22 mouse cellular contexts compared by ENCODE assay signal in the genomic region with DNA sequence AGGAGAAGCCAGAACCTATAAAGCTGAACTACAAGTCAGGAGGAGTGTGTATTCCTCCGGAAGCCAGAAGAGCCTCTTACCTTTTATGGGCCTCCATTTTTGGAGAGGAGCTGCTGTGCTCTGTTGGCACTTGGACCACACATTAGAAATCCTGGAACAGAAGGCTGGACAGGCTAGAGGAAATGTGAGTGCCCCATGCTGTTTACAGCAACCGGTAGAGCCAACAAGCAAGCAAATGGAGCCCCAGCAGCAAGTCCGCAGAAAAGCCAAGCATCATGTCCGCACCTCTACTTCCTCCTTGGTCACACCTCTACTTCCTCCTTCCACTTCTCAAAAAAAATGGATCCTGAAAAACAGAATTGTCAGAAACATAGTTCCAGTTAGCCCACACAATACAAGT.
DNase-seq lines count a peak whose midpoint lies in the region; ATAC-seq lines count a peak whose summit lies in the region.
"Had no signal": no experiment of that assay in that cellular context is flagged by ENCODE, and none has a peak within 500 bp of the region (broad histone marks: within the 10 kb centered on the region; RNA-seq: fewer than 3 reads in every experiment).

No protein-coding gene starts in this region.

- DNase-seq in cerebellum, adult 11 months, result peak; percentile 43
- DNase-seq in cerebellum, adult 8-10 months, result peak; percentile 44
- peak; percentile 76 to 85 for DNase-seq in cerebellum, postnatal 14 days
- no peak for DNase-seq in adrenal gland, postnatal 10 days
- DNase-seq: adrenal gland, postnatal 25 days; embryo, embryonic 11 days; gastrocnemius, postnatal 14 days; heart, adult 18-20 months; heart, postnatal 10 days; kidney, adult 8-10 months had no signal

- peaks cover 29% of the 10 kb centered on the region for H3K4me1 ChIP-seq in forebrain, embryonic 12.5 days
- H3K4me1 ChIP-seq in forebrain, embryonic 15.5 days, result peaks cover 23% of the 10 kb centered on the region
- H3K4me1 ChIP-seq in intestine, embryonic 16.5 days (ENCODE audit: control insufficient read depth, insufficient read depth, low read length), result no peaks in the 10 kb centered on the region
- H3K4me1 ChIP-seq: embryonic facial prominence, embryonic 15.5 days; intestine, embryonic 15.5 days had no signal

- WGBS in forebrain, embryonic 12.5 days, result 92% methylated on average over 4 of the region's 4 CpGs
- WGBS in forebrain, embryonic 15.5 days, result 82% methylated on average over 4 of the region's 4 CpGs
- WGBS in intestine, embryonic 16.5 days, result 84% methylated on average over 4 of the region's 4 CpGs

- H3K27me3 ChIP-seq in forebrain, embryonic 12.5 days, result 0 out of 2 replicates have a peak, but pooled peaks cover 2% of the 10 kb centered on the region
- no peaks in the 10 kb centered on the region for H3K27me3 ChIP-seq in forebrain, embryonic 15.5 days
- no peaks in the 10 kb centered on the region for H3K27me3 ChIP-seq in intestine, embryonic 16.5 days (replicated peaks; ENCODE audit: control insufficient read depth, insufficient read depth, low read length)
- H3K27me3 ChIP-seq: embryonic facial prominence, embryonic 15.5 days; intestine, embryonic 15.5 days had no signal

- H3K36me3 ChIP-seq in forebrain, embryonic 12.5 days (replicated peaks), result no peaks in the 10 kb centered on the region
- no peaks in the 10 kb centered on the region for H3K36me3 ChIP-seq in forebrain, embryonic 15.5 days
- no peaks in the 10 kb centered on the region for H3K36me3 ChIP-seq in intestine, embryonic 16.5 days (ENCODE audit: control insufficient read depth, insufficient read depth, low read length)
- H3K36me3 ChIP-seq: embryonic facial prominence, embryonic 15.5 days; forebrain, embryonic 10.5 days; heart, embryonic 10.5 days; intestine, embryonic 15.5 days had no signal

- no peak overlapping the region for H3K4me2 ChIP-seq in forebrain, embryonic 12.5 days
- H3K4me2 ChIP-seq in forebrain, embryonic 15.5 days (replicated peaks), result no peak overlapping the region
- H3K4me2 ChIP-seq in intestine, embryonic 16.5 days (ENCODE audit: low read depth, low read length), result no peak overlapping the region
- H3K4me2 ChIP-seq: embryonic facial prominence, embryonic 15.5 days; hindbrain, embryonic 14.5 days; intestine, embryonic 15.5 days had no signal

- ATAC-seq in forebrain, embryonic 12.5 days (ENCODE audit: low FRiP score), result no peak
- ATAC-seq in forebrain, embryonic 15.5 days (replicated peaks), result no peak
- no peak for ATAC-seq in granulocyte monocyte progenitor cell, adult 5-6 weeks (replicated peaks; ENCODE audit: poor library complexity, severe bottlenecking)
- ATAC-seq in intestine, embryonic 16.5 days, result no peak
- ATAC-seq: activated CD4-positive, CD25-positive, alpha-beta regulatory T cell, adult 4 months; forebrain, embryonic 16.5 days; intestine, embryonic 15.5 days had no signal

- no peaks in the 10 kb centered on the region for H3K9me3 ChIP-seq in forebrain, embryonic 12.5 days
- no peaks in the 10 kb centered on the region for H3K9me3 ChIP-seq in forebrain, embryonic 15.5 days
- no peaks in the 10 kb centered on the region for H3K9me3 ChIP-seq in intestine, embryonic 16.5 days (ENCODE audit: control insufficient read depth, low read length)
- H3K9me3 ChIP-seq: embryonic facial prominence, embryonic 15.5 days; forebrain, embryonic 10.5 days; heart, embryonic 10.5 days; intestine, embryonic 15.5 days had no signal

- no peak overlapping the region for H3K9ac ChIP-seq in forebrain, embryonic 12.5 days
- H3K9ac ChIP-seq in forebrain, embryonic 15.5 days (replicated peaks), result no peak overlapping the region
- H3K9ac ChIP-seq in intestine, embryonic 16.5 days (ENCODE audit: low read depth, low read length), result no peak overlapping the region
- H3K9ac ChIP-seq: embryonic facial prominence, embryonic 15.5 days; hindbrain, embryonic 14.5 days; intestine, embryonic 15.5 days had no signal

- no peak overlapping the region for H3K4me3 ChIP-seq in forebrain, embryonic 12.5 days (replicated peaks)
- no peak overlapping the region for H3K4me3 ChIP-seq in forebrain, embryonic 15.5 days
- no peak overlapping the region for H3K4me3 ChIP-seq in intestine, embryonic 16.5 days (ENCODE audit: low read length)
- H3K4me3 ChIP-seq: embryonic facial prominence, embryonic 15.5 days; erythroblast, embryonic 14.5 days; forebrain, embryonic 10.5 days; heart, embryonic 10.5 days; intestine, embryonic 15.5 days had no signal

- H3K27ac ChIP-seq in forebrain, embryonic 12.5 days, result 0 out of 2 replicates have a peak overlapping the region, but pooled peaks have one; percentile 19
- no peak overlapping the region for H3K27ac ChIP-seq in forebrain, embryonic 15.5 days (replicated peaks)
- H3K27ac ChIP-seq in intestine, embryonic 16.5 days (ENCODE audit: low read length), result no peak overlapping the region
- H3K27ac ChIP-seq: embryonic facial prominence, embryonic 15.5 days; forebrain, embryonic 10.5 days; heart, embryonic 10.5 days; hindbrain, embryonic 14.5 days; intestine, embryonic 15.5 days had no signal
